Mouse (Mus musculus) activated CD4-positive, CD25-positive, alpha-beta regulatory T cell (primary cell): ENCODE measurements around the gene Gpr173. TPM values are rescaled to one million over a fixed set of nuclear protein-coding genes. Genes with fewer than 3 reads are reported as not detected.

ENCODE experiments used
- polyA plus RNA-seq, 2 experiments: library from polyadenylated mRNA; unstranded; fragments of 100-300 nt; shearing (Covaris generic); gene quantifications; one replicate each; pipeline ENCODE4 v1.2.1; 2017

Gpr173 gene
- polyA plus RNA-seq = not detected

DNA sequence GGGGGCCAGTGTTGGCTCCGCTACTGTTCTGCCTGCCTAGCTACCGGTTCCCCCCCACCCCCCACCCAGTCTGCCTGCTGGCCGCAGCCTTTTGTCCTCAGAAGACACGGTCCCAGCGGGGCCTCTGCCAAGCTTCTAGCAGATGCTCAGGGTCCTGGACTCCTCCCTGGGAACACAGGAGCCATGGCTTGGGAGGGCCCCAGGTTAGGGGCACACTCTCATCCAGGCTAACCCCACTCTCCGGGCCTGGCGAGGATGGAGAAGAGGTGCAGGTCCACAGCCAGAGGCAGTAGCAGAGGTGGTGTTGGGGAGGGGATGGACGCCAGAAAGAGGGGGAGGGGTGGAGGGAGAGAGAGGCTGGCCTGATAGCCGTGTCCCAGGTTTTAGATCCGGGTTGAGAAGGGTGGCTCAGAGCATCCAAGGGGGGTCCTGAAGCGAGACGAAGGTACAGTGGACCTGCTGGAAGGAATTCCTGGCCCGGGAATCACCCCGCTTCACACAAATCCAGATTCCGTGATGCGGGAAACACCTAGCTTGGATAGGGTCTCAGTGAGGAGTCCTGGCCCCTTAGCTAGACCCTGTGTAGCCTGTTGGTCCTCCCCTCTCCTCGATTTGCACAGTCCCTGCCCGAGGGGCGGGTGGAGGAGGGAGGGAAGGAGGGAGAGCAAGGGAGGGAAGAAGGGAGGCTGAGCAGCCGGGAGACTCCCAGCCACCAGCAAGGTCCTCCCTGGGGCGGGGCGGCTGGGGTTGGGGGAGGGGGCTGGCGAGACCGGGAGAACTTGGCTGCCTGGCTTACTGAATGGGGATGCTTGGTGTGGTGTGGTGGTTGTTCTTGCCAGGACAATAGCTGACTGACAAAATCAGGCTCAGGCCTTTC lies at the start of gene Gpr173:
Gene Gpr173 (minus strand): TSS at position 308 of the 877 bp plus-strand sequence.

GRCm38 (mm10) chrX:152342358-152342901 lies 26.1 kb downstream of the Gpr173 start, which contains the start of gene Tspyl2:
TSS of gene Tspyl2 (minus strand) at chrX:152342425.

GRCm38 (mm10) chrX:152326996-152327688 lies 41.4 kb downstream of the Gpr173 start, which contains the start of gene Kantr:
TSS of gene Kantr (minus strand) at chrX:152327495.

Other genes with a start within 250 kb of the Gpr173 start
- under 1 TPM in 1 of 2 experiments, not detected in 1; 0.12 TPM for gene Iqsec2, start 224.4 kb downstream of the Gpr173 start, polyA plus RNA-seq
- 10 to 100 TPM; 30.3 to 42.2 TPM for gene Kdm5c, start 135.7 kb downstream of the Gpr173 start, polyA plus RNA-seq
- 10 to 100 TPM; 12.9 to 22.9 TPM for gene Kantr, start 41.2 kb downstream of the Gpr173 start, polyA plus RNA-seq
- 10 to 100 TPM; 17.7 to 21.8 TPM for gene Tspyl2, start 26.3 kb downstream of the Gpr173 start, polyA plus RNA-seq
- gene Cldn34a, start 194.6 kb upstream of the Gpr173 start, polyA plus RNA-seq = not detected